Mouse (Mus musculus): ENCODE results near the gene Agps. TPM values are rescaled to one million over a fixed set of nuclear protein-coding genes. Genes with fewer than 3 reads are reported as not detected.

Agps gene
- polyA plus RNA-seq, 1 experiment from 2014 or later, result 41.5 TPM

Other genes starting within 250 kb of the Agps start
- 135 and 140 TPM in 2 replicates for gene Hnrnpa3, start 172.9 kb upstream of the Agps start, polyA plus RNA-seq (2014; fragmentation: Nextera tagmentation; extraction: Ambion mirVana)
- gene Nfe2l2, start 127.5 kb upstream of the Agps start, polyA plus RNA-seq (2014; fragmentation: Nextera tagmentation; extraction: Ambion mirVana), result 11.2 and 14.5 TPM in 2 replicates
- 22.7 and 23.6 TPM in 2 replicates for gene Ttc30b, start 106.4 kb downstream of the Agps start, polyA plus RNA-seq (2014; fragmentation: Nextera tagmentation; extraction: Ambion mirVana)
- 1.3 and 1.5 TPM in 2 replicates for gene Ttc30a2, start 146.0 kb downstream of the Agps start, polyA plus RNA-seq (2014; fragmentation: Nextera tagmentation; extraction: Ambion mirVana)
- 8.7 and 9.2 TPM in 2 replicates for gene Ttc30a1, start 149.8 kb downstream of the Agps start, polyA plus RNA-seq (2014; fragmentation: Nextera tagmentation; extraction: Ambion mirVana)

Measured in hindbrain, embryonic 14.5 days (tissue).